In the genomic region with DNA sequence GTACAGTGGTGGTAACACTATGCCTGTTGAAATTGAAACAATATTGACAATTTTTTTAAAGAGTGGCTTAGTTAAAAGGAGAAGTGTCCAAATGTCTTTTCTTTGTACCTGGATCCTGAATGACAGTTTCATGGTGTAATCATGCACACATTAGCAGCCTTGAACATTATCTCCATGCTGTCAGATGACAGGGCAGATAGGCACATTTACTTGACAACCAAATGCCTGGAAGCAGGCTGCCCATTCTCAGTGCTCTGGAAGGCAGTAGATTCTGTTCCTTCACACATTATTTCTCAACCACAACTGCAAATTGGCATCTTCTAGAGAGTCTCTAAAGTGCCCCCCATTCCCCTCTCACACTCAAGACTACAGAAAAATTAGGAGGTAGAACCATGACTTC, we compare ENCODE assay signal across 40 mouse cellular contexts. TPM values are rescaled to one million over a fixed set of nuclear protein-coding genes. Genes with fewer than 3 reads are reported as not detected.
"Had no signal": no experiment of that assay in that cellular context is flagged by ENCODE, and none has a peak within 500 bp of the region (broad histone marks: within the 10 kb centered on the region; RNA-seq: fewer than 3 reads in every experiment).

No protein-coding gene starts in this region.

- H3K36me3 ChIP-seq: limb, embryonic 10.5 days; limb, embryonic 12.5 days; limb, embryonic 13.5 days; limb, embryonic 15.5 days; liver, embryonic 12.5 days; liver, embryonic 13.5 days; liver, embryonic 15.5 days; lung, embryonic 15.5 days; midbrain, embryonic 10.5 days; midbrain, embryonic 12.5 days; midbrain, embryonic 13.5 days; midbrain, embryonic 15.5 days; neural tube, embryonic 12.5 days had no signal

- H3K4me1 ChIP-seq: limb, embryonic 10.5 days; limb, embryonic 12.5 days; limb, embryonic 13.5 days; limb, embryonic 15.5 days; liver, embryonic 12.5 days; liver, embryonic 13.5 days; liver, embryonic 15.5 days; lung, embryonic 15.5 days; megakaryocyte, embryonic 14.5 days; midbrain, embryonic 10.5 days; midbrain, embryonic 12.5 days; midbrain, embryonic 13.5 days; midbrain, embryonic 15.5 days; neural tube, embryonic 12.5 days had no signal

- DNase-seq: left cerebral cortex, postnatal 4 days; liver; liver, embryonic 13.5 days; liver, postnatal 0 days; lung, adult 18-20 months; lung, adult 2 months; lung, embryonic 14.5 days; lung, postnatal 10 days; lung, postnatal 36 days; lung, postnatal 4 days; midbrain, embryonic 14.5 days had no signal

- H3K9me3 ChIP-seq: limb, embryonic 10.5 days; limb, embryonic 12.5 days; limb, embryonic 13.5 days; limb, embryonic 15.5 days; liver, embryonic 12.5 days; liver, embryonic 13.5 days; liver, embryonic 15.5 days; lung, embryonic 15.5 days; megakaryocyte, embryonic 14.5 days; midbrain, embryonic 10.5 days; midbrain, embryonic 12.5 days; midbrain, embryonic 13.5 days; midbrain, embryonic 15.5 days; neural tube, embryonic 12.5 days had no signal

- H3K27me3 ChIP-seq: limb, embryonic 12.5 days; limb, embryonic 13.5 days; limb, embryonic 15.5 days; liver, embryonic 12.5 days; liver, embryonic 13.5 days; liver, embryonic 15.5 days; lung, embryonic 15.5 days; megakaryocyte, embryonic 14.5 days; midbrain, embryonic 12.5 days; midbrain, embryonic 13.5 days; midbrain, embryonic 15.5 days; neural tube, embryonic 12.5 days had no signal

- H3K4me3 ChIP-seq: limb, embryonic 10.5 days; limb, embryonic 12.5 days; limb, embryonic 13.5 days; limb, embryonic 15.5 days; liver, embryonic 12.5 days; liver, embryonic 13.5 days; liver, embryonic 15.5 days; lung, embryonic 15.5 days; megakaryocyte, embryonic 14.5 days; midbrain, embryonic 10.5 days; midbrain, embryonic 12.5 days; midbrain, embryonic 13.5 days; midbrain, embryonic 15.5 days; myocyte; neural tube, embryonic 12.5 days had no signal

- ATAC-seq: liver, embryonic 12.5 days; liver, postnatal 0 days; lung, postnatal 0 days; midbrain, embryonic 13.5 days; midbrain, embryonic 15.5 days; midbrain, embryonic 16.5 days had no signal

RNA-seq across cellular contexts. Expression of a gene that starts 20.2 kb away (rescaled TPM):
- total RNA-seq: liver, adult 2 months; megakaryocyte progenitor cell, adult 5-6 weeks; megakaryocyte, adult 5-6 weeks; megakaryocyte-erythroid progenitor cell, adult 5-6 weeks; monocyte, adult 5-6 weeks had no signal
- polyA plus RNA-seq: limb, embryonic 10.5 days; limb, embryonic 11.5 days; limb, embryonic 12.5 days; limb, embryonic 13.5 days; limb, embryonic 14.5 days; limb, embryonic 15.5 days; liver, adult 2 months; liver, embryonic 11.5 days; liver, embryonic 12.5 days; liver, embryonic 15.5 days; liver, embryonic 16.5 days; liver, postnatal 0 days; lung, adult 2 months; lung, embryonic 14.5 days; lung, embryonic 15.5 days; lung, embryonic 16.5 days; lung, postnatal 0 days; macrophage; midbrain, embryonic 10.5 days; midbrain, embryonic 11.5 days; midbrain, embryonic 12.5 days; midbrain, embryonic 13.5 days; myocyte; neural tube, embryonic 11.5 days; neural tube, embryonic 12.5 days had no signal
